Mouse (Mus musculus): Measurements from ENCODE around the gene Gm11983.
"Not testable (repeated sequence)": the region's sequence is repeated elsewhere in the genome, so short reads cannot be mapped to it uniquely, and the experiment has no call there.

The Gm11983 gene

GRCm38 (mm10) chr11:6837554-6837953 is at the start of gene Gm11983:
Gm11983 (minus strand) TSS chr11:6837654.
- ATAC-seq (ENCODE audit: insufficient number of reproducible peaks, low FRiP score, low TSS enrichment), result no peak

GRCm38 (mm10) chr11:6883045-6883444 is 45.6 kb upstream of the Gm11983 start:
- ATAC-seq (ENCODE audit: insufficient number of reproducible peaks, low FRiP score, low TSS enrichment), result not testable (repeated sequence)

DNA sequence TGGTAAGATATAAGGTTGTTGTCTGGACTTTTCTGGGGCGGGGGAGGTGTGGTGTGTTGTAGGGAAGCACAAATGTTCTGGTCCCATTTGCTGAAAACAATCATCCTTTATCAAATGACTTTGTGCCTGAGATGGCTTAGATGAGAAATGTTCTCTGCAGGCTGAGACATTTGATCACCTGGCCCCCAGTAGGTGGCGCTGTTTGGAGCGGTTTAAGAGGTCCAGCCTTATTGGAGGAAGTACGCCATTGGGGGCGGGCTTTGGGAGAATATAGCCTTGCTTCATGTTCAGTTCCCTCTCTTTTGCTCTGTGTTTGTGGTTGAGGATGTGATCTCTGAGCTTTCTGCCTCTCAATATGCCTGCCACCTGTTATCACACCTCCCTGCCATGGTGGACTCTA is 44.2 kb upstream of the Gm11983 start:
- ATAC-seq (ENCODE audit: insufficient number of reproducible peaks, low FRiP score, low TSS enrichment), result no peak

DNA sequence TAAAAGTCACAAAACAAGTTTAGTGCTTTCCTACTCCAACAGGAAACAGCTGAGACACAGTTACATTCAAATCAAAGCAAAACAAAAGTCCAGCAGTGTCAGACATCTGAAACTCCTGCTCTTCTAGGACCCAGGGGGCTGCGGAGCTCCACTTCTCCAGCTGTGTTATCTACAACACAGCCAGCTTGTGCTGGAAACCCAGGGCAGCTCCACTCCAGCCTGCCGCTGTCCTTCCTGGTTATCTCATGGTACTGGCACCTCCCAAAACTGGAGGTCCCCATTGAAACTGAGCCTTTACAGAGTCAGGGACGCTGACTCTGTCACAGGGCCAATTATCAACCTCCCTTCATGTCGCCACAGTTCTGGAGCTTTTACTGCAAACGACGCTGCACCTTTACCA is 40.3 kb upstream of the Gm11983 start:
- no peak for ATAC-seq (ENCODE audit: insufficient number of reproducible peaks, low FRiP score, low TSS enrichment)

DNA sequence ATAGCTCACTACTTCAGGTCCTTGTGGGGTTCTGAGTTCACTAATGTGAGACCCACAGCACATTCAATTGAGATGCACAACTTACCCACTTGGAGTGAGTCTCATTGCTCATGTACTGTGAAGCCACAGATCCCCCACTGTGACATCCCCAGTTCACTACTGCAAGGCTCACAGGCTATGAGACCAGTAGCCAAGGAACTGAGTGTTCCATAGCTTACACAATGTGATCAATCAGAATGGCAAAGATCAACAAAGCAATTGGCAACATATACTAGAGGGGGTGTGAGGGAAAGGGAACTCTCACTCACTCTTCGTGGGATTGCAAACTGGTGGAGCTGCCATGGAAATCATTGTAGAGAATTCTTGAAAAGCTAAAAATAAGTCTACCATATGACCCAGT is 33.5 kb upstream of the Gm11983 start:
- ATAC-seq (ENCODE audit: insufficient number of reproducible peaks, low FRiP score, low TSS enrichment), result no peak

DNA sequence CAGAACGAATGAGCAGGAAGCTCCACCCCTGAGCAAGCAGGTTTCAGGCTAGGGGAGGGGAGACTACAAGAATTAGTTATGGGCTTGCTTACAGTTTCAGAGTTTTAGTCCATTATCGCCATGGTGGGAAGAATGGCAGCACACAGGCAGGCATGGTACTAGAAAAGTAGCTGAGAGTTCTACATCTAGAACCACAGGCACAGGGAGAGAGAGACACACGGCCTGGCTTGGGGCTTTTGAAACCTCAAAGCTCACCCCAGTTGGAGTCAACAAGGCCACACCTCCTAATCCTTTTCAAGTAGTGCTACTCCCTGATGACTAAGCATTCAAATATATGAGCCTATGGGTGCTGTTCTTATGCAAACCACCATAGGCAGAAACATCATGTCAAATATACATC is 28.1 kb upstream of the Gm11983 start:
- no peak for ATAC-seq (ENCODE audit: insufficient number of reproducible peaks, low FRiP score, low TSS enrichment)

- no peak for ATAC-seq (ENCODE audit: insufficient number of reproducible peaks, low FRiP score, low TSS enrichment)
Measured at GRCm38 (mm10) chr11:6862185-6862584, 24.7 kb upstream of the Gm11983 start.

DNA sequence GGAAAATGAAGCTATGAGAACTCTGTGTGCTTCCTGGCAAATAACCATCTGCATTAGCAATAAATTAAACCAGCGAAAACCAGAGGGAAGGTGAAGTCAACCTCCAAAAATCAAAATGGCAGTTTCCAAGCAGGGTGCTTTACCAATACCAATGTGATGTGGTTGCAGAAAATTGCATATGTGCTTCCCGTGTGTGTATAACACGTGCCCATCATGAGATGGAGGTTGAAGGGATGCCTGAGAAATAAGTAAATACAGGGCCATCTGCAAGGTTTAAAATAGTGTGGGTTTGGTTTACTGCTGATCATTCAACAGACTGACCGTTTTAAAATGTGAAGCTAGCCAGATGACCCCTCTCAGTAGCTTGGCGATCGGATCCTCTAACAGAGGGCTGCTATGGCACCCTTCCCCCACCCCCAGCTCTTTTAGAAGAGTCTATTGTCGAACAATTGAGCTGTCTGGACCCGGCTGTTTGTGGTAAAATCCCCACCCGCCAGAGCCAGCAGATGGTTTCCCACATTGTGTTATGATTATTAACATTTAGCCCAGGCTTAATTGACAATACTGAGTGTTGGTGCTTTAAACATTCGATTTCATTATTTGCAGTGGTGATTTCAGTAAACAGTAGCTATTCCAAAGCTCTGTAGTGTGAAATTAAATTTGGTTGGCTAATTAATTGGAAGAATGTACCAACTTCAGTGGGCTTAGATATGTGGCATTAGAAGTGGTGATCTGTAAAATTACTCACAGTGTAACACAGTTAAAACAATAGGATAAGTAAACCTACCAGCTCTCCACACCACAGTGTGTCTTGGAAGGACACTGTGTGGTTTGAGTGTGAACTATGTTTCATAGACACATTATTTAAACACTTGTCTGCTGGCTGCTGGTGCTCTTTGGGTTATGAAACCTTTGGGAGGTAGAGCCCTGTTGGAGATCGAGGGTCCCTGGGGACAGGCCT is 22.7 kb upstream of the Gm11983 start:
- ATAC-seq (ENCODE audit: insufficient number of reproducible peaks, low FRiP score, low TSS enrichment), result no peak

GRCm38 (mm10) chr11:6859096-6859495 is 21.6 kb upstream of the Gm11983 start:
- no peak for ATAC-seq (ENCODE audit: insufficient number of reproducible peaks, low FRiP score, low TSS enrichment)

- ATAC-seq (ENCODE audit: insufficient number of reproducible peaks, low FRiP score, low TSS enrichment), result no peak
Measured at GRCm38 (mm10) chr11:6855942-6856341, 18.5 kb upstream of the Gm11983 start.

DNA sequence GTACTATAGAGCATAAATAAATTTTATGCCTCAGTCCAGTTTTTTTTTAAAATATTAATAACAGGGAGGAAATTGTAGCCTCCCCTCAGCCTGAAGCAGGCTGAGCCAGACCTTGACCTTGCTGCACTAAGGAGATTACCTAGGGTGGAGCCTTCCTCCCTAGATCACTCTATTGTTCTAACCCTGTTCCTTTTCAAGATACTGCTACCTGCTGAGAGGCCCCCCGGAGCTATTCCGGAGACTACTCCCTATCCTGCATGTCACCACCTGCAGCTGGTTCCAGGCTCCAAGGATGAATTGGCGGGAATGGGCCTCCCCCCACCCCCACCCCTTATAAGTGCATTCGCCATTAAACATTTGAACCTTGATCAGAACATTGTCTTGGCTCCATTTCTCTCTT is 15.9 kb upstream of the Gm11983 start:
- ATAC-seq (ENCODE audit: insufficient number of reproducible peaks, low FRiP score, low TSS enrichment), result not testable (repeated sequence)

DNA sequence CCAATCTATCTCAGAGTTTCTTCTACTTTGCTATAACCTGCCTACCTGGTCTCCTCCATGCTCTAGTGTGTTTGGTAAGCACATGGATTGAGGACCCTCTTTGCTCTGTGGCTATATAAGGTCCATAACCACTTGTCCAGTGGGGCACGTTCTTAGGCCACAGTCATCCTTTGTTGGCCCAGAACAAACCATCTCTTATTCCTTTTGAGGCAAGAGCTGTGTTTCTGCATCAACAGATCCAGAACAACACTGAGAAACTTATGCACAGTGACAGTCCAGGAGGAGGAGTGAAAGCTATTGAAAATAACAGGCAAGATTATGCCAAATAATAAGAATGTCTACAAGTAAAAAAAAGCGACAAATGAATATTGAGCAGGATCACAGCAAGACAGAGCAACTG is 6.4 kb upstream of the Gm11983 start:
- no peak for ATAC-seq (ENCODE audit: insufficient number of reproducible peaks, low FRiP score, low TSS enrichment)

DNA sequence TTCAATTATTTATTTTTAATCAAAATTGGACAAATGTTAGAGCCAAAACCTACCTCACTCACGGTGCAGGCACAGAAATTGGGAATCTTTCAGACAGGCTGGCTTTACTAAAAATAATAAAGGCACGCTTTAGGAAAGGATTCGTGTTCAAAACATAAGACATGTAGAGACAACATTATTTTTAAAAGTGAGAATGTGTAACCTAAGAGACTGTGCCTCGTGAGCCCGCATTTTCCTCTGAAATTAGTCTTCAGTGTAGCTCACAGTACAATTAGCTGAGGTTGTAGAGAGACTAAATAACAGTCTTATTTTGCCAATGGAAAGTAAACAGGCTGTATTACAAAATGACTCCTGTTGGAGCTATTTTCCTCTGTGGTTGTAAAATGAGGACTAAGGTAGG is 4.7 kb upstream of the Gm11983 start:
- no peak for ATAC-seq (ENCODE audit: insufficient number of reproducible peaks, low FRiP score, low TSS enrichment)

- ATAC-seq (ENCODE audit: insufficient number of reproducible peaks, low FRiP score, low TSS enrichment), result no peak
Measured at GRCm38 (mm10) chr11:6840775-6841174, 3.3 kb upstream of the Gm11983 start.

- ATAC-seq (ENCODE audit: insufficient number of reproducible peaks, low FRiP score, low TSS enrichment), result no peak
Measured at GRCm38 (mm10) chr11:6834636-6835035, 2.8 kb downstream of the Gm11983 start.

- no peak; the same call in 1 of the 2 replicates for ATAC-seq (ENCODE audit: insufficient number of reproducible peaks, low FRiP score, low TSS enrichment)
Measured at GRCm38 (mm10) chr11:6833731-6834130, 3.7 kb downstream of the Gm11983 start.

- ATAC-seq (ENCODE audit: insufficient number of reproducible peaks, low FRiP score, low TSS enrichment), result no peak
Measured at GRCm38 (mm10) chr11:6831931-6832330, 5.5 kb downstream of the Gm11983 start.

- ATAC-seq (ENCODE audit: insufficient number of reproducible peaks, low FRiP score, low TSS enrichment), result no peak
Measured at GRCm38 (mm10) chr11:6828196-6828595, 9.3 kb downstream of the Gm11983 start.

DNA sequence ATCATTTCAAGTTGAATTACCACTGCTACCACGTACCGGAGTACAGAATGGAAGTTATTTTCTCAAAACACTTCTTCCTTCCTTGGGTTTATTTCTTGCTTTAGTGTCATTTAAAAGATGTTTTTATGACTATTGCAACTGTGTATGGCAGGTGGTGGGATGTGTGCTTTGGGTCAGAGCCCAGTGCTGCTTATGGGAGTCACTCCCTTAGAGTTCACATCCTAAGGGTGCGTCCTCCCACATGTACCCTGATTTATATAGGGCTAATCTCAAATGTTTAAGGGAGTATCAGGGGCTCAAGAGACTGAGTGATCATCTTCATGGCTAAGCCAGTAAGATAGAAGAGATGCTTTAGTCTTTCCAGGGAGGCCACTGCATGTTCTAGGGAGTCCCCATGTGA is 11.3 kb downstream of the Gm11983 start:
- ATAC-seq (ENCODE audit: insufficient number of reproducible peaks, low FRiP score, low TSS enrichment), result no peak

GRCm38 (mm10) chr11:6823176-6823575 is 14.3 kb downstream of the Gm11983 start:
- no peak for ATAC-seq (ENCODE audit: insufficient number of reproducible peaks, low FRiP score, low TSS enrichment)

GRCm38 (mm10) chr11:6814486-6814885 is 23.0 kb downstream of the Gm11983 start:
- ATAC-seq (ENCODE audit: insufficient number of reproducible peaks, low FRiP score, low TSS enrichment), result no peak

- ATAC-seq (ENCODE audit: insufficient number of reproducible peaks, low FRiP score, low TSS enrichment), result not testable (repeated sequence)
Measured at GRCm38 (mm10) chr11:6802879-6803278, 34.6 kb downstream of the Gm11983 start.
